Mouse (Mus musculus) T-cell, adult 66 days (primary cell): Measurements from ENCODE around the gene Gm14548. TPM values are rescaled to one million over a fixed set of nuclear protein-coding genes. Genes with fewer than 3 reads are reported as not detected.

Experiments
- total RNA-seq, 2 experiments: library from RNA; stranded (reverse); gene quantifications; 3 replicates in 1 of 2; 4 replicates in 1 of 2; pipeline ENCODE4 v1.2.4; 2023

Gm14548 gene
- total RNA-seq: under 1 TPM in 1 of 2 experiments, not detected in 1; 0.58 TPM

GRCm38 (mm10) chr7:3898036-3898590, at the start of gene Gm14548:
Gene Gm14548, minus strand, starts transcription at chr7:3898120.

GRCm38 (mm10) chr7:3915387-3915786, 17.5 kb upstream of the Gm14548 start, which contains the start of gene Lilra6:
Gene Lilra6, minus strand, starts transcription at chr7:3915503.

GRCm38 (mm10) chr7:3844951-3845350, 53.0 kb downstream of the Gm14548 start, which contains the start of gene Pira2:
Gene Pira2, minus strand, starts transcription at chr7:3845051.

Other genes with a start within 250 kb of the Gm14548 start
- gene Leng1, start 232.3 kb downstream of the Gm14548 start, total RNA-seq: 10 to 100 TPM; 14.1 to 14.5 TPM
- gene Tmc4, start 220.6 kb downstream of the Gm14548 start, total RNA-seq: 10 to 100 TPM; 10.7 to 11.3 TPM
- 10 to 100 TPM; 24.6 to 26.1 TPM for gene Tsen34, start 205.3 kb downstream of the Gm14548 start, total RNA-seq
- 10 to 100 TPM; 58.2 to 69.3 TPM for gene Mboat7, start 204.6 kb downstream of the Gm14548 start, total RNA-seq
- 1,000 to 10,000 TPM; 2,583 to 2,648 TPM for gene Rps9, start 194.1 kb downstream of the Gm14548 start, total RNA-seq
- under 1 TPM; 0.68 to 0.93 TPM for gene Pirb, start 177.7 kb downstream of the Gm14548 start, total RNA-seq
- gene Gm15448, start 72.4 kb downstream of the Gm14548 start, total RNA-seq: under 1 TPM; 0.44 to 0.50 TPM
- gene Pira2, start 53.1 kb downstream of the Gm14548 start, total RNA-seq: 1 to 10 TPM in 1 of 2 experiments, under 1 TPM in 1; 0.47 to 1.3 TPM
- gene Lilra6, start 17.4 kb upstream of the Gm14548 start, total RNA-seq: 1 to 10 TPM in 1 of 2 experiments, not detected in 1; 1.1 TPM
- gene Lair1, start 165.1 kb upstream of the Gm14548 start, total RNA-seq: 10 to 100 TPM; 12.2 to 19.3 TPM
- gene Ttyh1, start 221.3 kb upstream of the Gm14548 start, total RNA-seq: under 1 TPM in 1 of 2 experiments, not detected in 1; 0.29 TPM
- gene Leng8, start 238.9 kb upstream of the Gm14548 start, total RNA-seq: 100 to 1,000 TPM; 398 to 422 TPM